Comparison of ENCODE assay signal across 35 mouse cellular contexts in the genomic region with DNA sequence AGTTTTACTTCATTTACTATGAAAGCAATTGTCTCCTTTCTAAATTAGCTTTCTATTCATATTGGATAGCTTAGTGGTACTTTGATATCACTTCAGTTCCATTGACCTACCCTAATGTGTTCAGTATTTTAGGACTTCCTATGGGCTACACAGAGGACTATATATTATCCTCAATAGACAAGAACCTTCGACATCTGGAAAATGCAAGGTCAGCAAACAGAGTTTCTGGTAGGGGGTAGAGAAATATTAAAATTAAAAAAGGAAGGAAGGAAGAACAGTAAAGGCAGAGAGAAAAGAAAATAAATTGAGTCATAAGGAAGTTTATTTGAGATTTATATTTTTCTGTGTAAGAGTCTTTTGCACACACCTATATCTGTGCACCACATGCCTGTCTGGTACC.
"Had no signal": no experiment of that assay in that cellular context is flagged by ENCODE, and none has a peak within 500 bp of the region (broad histone marks: within the 10 kb centered on the region; RNA-seq: fewer than 3 reads in every experiment).

No protein-coding gene starts in this region.

- ATAC-seq: hindbrain, embryonic 16.5 days; hindbrain, postnatal 0 days; inflammation-experienced regulatory T-cells, adult 6 months; intestine, embryonic 15.5 days; intestine, embryonic 16.5 days; intestine, postnatal 0 days had no signal

- H3K4me3 ChIP-seq: heart, embryonic 10.5 days; heart, embryonic 13.5 days; heart, embryonic 15.5 days; hindbrain, embryonic 10.5 days; hindbrain, embryonic 12.5 days; hindbrain, embryonic 13.5 days; hindbrain, embryonic 15.5 days; intestine, embryonic 15.5 days; kidney, embryonic 15.5 days; layer of hippocampus, adult 2 months; left cerebral cortex, adult 2 months had no signal

- H3K27ac ChIP-seq: heart, embryonic 10.5 days; heart, embryonic 13.5 days; heart, embryonic 15.5 days; hindbrain, embryonic 10.5 days; hindbrain, embryonic 12.5 days; hindbrain, embryonic 13.5 days; hindbrain, embryonic 14.5 days; hindbrain, embryonic 15.5 days; hindbrain, postnatal 0 days; intestine, embryonic 15.5 days; kidney, embryonic 15.5 days; kidney, postnatal 0 days; layer of hippocampus, adult 2 months; left cerebral cortex, adult 2 months had no signal

- H3K4me2 ChIP-seq: heart, embryonic 11.5 days; heart, embryonic 13.5 days; heart, embryonic 15.5 days; hindbrain, embryonic 12.5 days; hindbrain, embryonic 13.5 days; hindbrain, embryonic 14.5 days; hindbrain, embryonic 15.5 days; intestine, embryonic 15.5 days; kidney, embryonic 15.5 days had no signal

- H3K27me3 ChIP-seq: heart, embryonic 13.5 days; heart, embryonic 15.5 days; hindbrain, embryonic 12.5 days; hindbrain, embryonic 13.5 days; hindbrain, embryonic 15.5 days; intestine, embryonic 15.5 days; kidney, embryonic 15.5 days had no signal

- H3K9me3 ChIP-seq: heart, embryonic 10.5 days; heart, embryonic 13.5 days; heart, embryonic 15.5 days; hindbrain, embryonic 10.5 days; hindbrain, embryonic 12.5 days; hindbrain, embryonic 13.5 days; hindbrain, embryonic 15.5 days; intestine, embryonic 15.5 days; kidney, embryonic 15.5 days had no signal

- H3K9ac ChIP-seq: heart, embryonic 13.5 days; heart, embryonic 15.5 days; hindbrain, embryonic 12.5 days; hindbrain, embryonic 13.5 days; hindbrain, embryonic 14.5 days; hindbrain, embryonic 15.5 days; intestine, embryonic 15.5 days; kidney, embryonic 15.5 days had no signal

- DNase-seq: heart, postnatal 10 days; heart, postnatal 14 days; heart, postnatal 36 days; heart, postnatal 4 days; kidney, adult 11 months; kidney, adult 18-20 months; kidney, adult 2 months; kidney, adult 8-10 months; kidney, adult 9 months; kidney, postnatal 10 days; kidney, postnatal 14 days; kidney, postnatal 25 days; kidney, postnatal 36 days; kidney, postnatal 4 days; layer of hippocampus, adult 9-11 months; layer of hippocampus, postnatal 36 days had no signal

- H3K4me1 ChIP-seq: heart, embryonic 10.5 days; heart, embryonic 13.5 days; heart, embryonic 15.5 days; hindbrain, embryonic 10.5 days; hindbrain, embryonic 12.5 days; hindbrain, embryonic 13.5 days; hindbrain, embryonic 15.5 days; intestine, embryonic 15.5 days; kidney, embryonic 15.5 days had no signal

- H3K36me3 ChIP-seq: heart, embryonic 10.5 days; heart, embryonic 13.5 days; heart, embryonic 15.5 days; hindbrain, embryonic 10.5 days; hindbrain, embryonic 12.5 days; hindbrain, embryonic 13.5 days; hindbrain, embryonic 15.5 days; intestine, embryonic 15.5 days; kidney, embryonic 15.5 days had no signal
